Mouse (Mus musculus) myocyte (in vitro differentiated cells): Measurements from ENCODE around the gene 1700024G13Rik. TPM values are rescaled to one million over a fixed set of nuclear protein-coding genes. Genes with fewer than 3 reads are reported as not detected.

Source experiments
- H3K27me3 ChIP-seq: one replicate; pipeline ENCODE4 v1.6.1; 2011; ENCODE audit not compliant: control insufficient read depth, insufficient read depth, insufficient read length
- H3K36me3 ChIP-seq: one replicate; pipeline ENCODE4 v1.6.1; 2011; ENCODE audit not compliant: control insufficient read depth, insufficient read depth
- H3K4me2 ChIP-seq: one replicate; pipeline ENCODE4 v1.6.1; 2011; ENCODE audit warnings: low read depth, control low read depth
- H3K4me3 ChIP-seq: one replicate; pipeline ENCODE4 v1.5.1; 2011; ENCODE audit warnings: mild to moderate bottlenecking, control low read depth, moderate library complexity
- H3K79me2 ChIP-seq: one replicate; pipeline ENCODE4 v1.6.1; 2011; ENCODE audit not compliant: control insufficient read depth, insufficient read depth
- H3ac ChIP-seq: one replicate; pipeline ENCODE4 v1.6.1; 2011; ENCODE audit not compliant: control insufficient read depth, insufficient read length
- CEBPB ChIP-seq: IDR thresholded peaks from 2 replicates; pipeline ENCODE4 v1.6.1; 2011; ENCODE audit warnings: mild to moderate bottlenecking, moderate library complexity; ENCODE audit not compliant: poor library complexity, insufficient read depth, severe bottlenecking
- E2F4 ChIP-seq: IDR thresholded peaks from one replicate; pipeline ENCODE4 v1.6.1; 2011; ENCODE audit warnings: mild to moderate bottlenecking, control low read depth, moderate library complexity; ENCODE audit not compliant: insufficient read depth
- MAX ChIP-seq: IDR thresholded peaks from one replicate; pipeline ENCODE4 v1.6.1; 2011; ENCODE audit warnings: low read depth, mild to moderate bottlenecking, control low read depth
- MYOD1 ChIP-seq, 3 experiments: IDR thresholded peaks; one replicate each; pipeline ENCODE4 v1.6.1; 2011; ENCODE audit warnings: control low read depth in 2 of 3, low read depth in 2 of 3, mild to moderate bottlenecking in 2 of 3, moderate library complexity in 1 of 3; ENCODE audit not compliant: insufficient read length in 2 of 3, control insufficient read depth in 1 of 3
- MYOG ChIP-seq, 3 experiments: IDR thresholded peaks; one replicate each; pipeline ENCODE4 v1.6.1; 2011; ENCODE audit warnings: control low read depth in 2 of 3, low read depth in 2 of 3, mild to moderate bottlenecking in 2 of 3; ENCODE audit not compliant: insufficient read length in 2 of 3, control insufficient read depth in 1 of 3, insufficient read depth in 1 of 3
- POLR2A ChIP-seq: IDR thresholded peaks from one replicate; pipeline ENCODE4 v1.6.1; 2011; ENCODE audit warnings: low read depth, mild to moderate bottlenecking, control low read depth, moderate library complexity; ENCODE audit not compliant: insufficient read length
- POLR2AphosphoS2 ChIP-seq: IDR thresholded peaks from one replicate; pipeline ENCODE4 v1.6.1; 2011; ENCODE audit warnings: low read depth, control low read depth; ENCODE audit not compliant: insufficient read length
- REST ChIP-seq: IDR thresholded peaks from one replicate; pipeline ENCODE4 v1.6.1; 2011; ENCODE audit warnings: mild to moderate bottlenecking, control low read depth, moderate library complexity; ENCODE audit not compliant: insufficient read depth, insufficient read length
- SRF ChIP-seq: IDR thresholded peaks from one replicate; pipeline ENCODE4 v1.6.1; 2011; ENCODE audit warnings: low read depth; ENCODE audit not compliant: control insufficient read depth, insufficient read length
- TCF12 ChIP-seq: IDR thresholded peaks from one replicate; pipeline ENCODE4 v1.6.1; 2011; ENCODE audit warnings: mild to moderate bottlenecking, control low read depth; ENCODE audit not compliant: poor library complexity, insufficient read depth, severe bottlenecking
- TCF3 ChIP-seq: IDR thresholded peaks from one replicate; pipeline ENCODE4 v1.6.1; 2011; ENCODE audit warnings: low read depth, control low read depth; ENCODE audit not compliant: insufficient read length
- USF1 ChIP-seq: IDR thresholded peaks from one replicate; pipeline ENCODE4 v1.6.1; 2011; ENCODE audit warnings: low read depth, mild to moderate bottlenecking, control low read depth, moderate library complexity
- polyA plus RNA-seq: library from polyadenylated mRNA; unstranded; fragments of >200 nt; fragmentation: generic; extraction: Trizol; gene quantifications from one replicate; pipeline ENCODE4 v1.2.1, GENCODE M21; 2012; ENCODE audit warnings: missing spikeins

1700024G13Rik gene
- polyA plus RNA-seq, 1 experiment: not detected

GRCm38 (mm10) chr14:32347307-32347706 is 40.9 kb downstream of the 1700024G13Rik start:
- H3K4me2 ChIP-seq: no peak overlapping the region
- H3K27me3 ChIP-seq: no peaks in the 10 kb centered on the region
- no peak overlapping the region for H3K4me3 ChIP-seq
- no peaks in the 10 kb centered on the region for H3K36me3 ChIP-seq
- no peak overlapping the region for H3ac ChIP-seq
- no peaks in the 10 kb centered on the region for H3K79me2 ChIP-seq
- TF ChIP-seq POLR2A (no peak), MYOG (IDR thresholded peaks at IDR 0.05; ENCODE audit: control insufficient read depth in 1 of 3, insufficient read depth in 1 of 3, insufficient read length in 2 of 3, low read depth in 2 of 3) (no peak), SRF (no peak), TCF3 (no peak), POLR2AphosphoS2 (no peak), MAX (no peak), REST (no peak), TCF12 (no peak), CEBPB (no peak), E2F4 (no peak), MYOD1 (IDR thresholded peaks at IDR 0.05; ENCODE audit: control insufficient read depth in 1 of 3, insufficient read length in 2 of 3, low read depth in 2 of 3) (no peak), USF1 (no peak)

- H3ac ChIP-seq: no peak overlapping the region
- H3K79me2 ChIP-seq: no peaks in the 10 kb centered on the region
- no peaks in the 10 kb centered on the region for H3K27me3 ChIP-seq
- TF ChIP-seq MYOG (IDR thresholded peaks at IDR 0.05; ENCODE audit: control insufficient read depth in 1 of 3, insufficient read depth in 1 of 3, insufficient read length in 2 of 3, low read depth in 2 of 3) (no peak), POLR2A (no peak), MYOD1 (IDR thresholded peaks at IDR 0.05; ENCODE audit: control insufficient read depth in 1 of 3, insufficient read length in 2 of 3, low read depth in 2 of 3) (no peak), USF1 (no peak), TCF12 (no peak), POLR2AphosphoS2 (no peak), TCF3 (no peak), SRF (no peak), E2F4 (no peak), REST (no peak)
- no peak overlapping the region for H3K4me2 ChIP-seq
- H3K36me3 ChIP-seq: no peaks in the 10 kb centered on the region
- H3K4me3 ChIP-seq: no peak overlapping the region
These were observed 43.5 kb downstream of the 1700024G13Rik start for GRCm38 (mm10) chr14:32344694-32345093.

- TF ChIP-seq REST (no peak), MAX (no peak), CEBPB (no peak), POLR2AphosphoS2 (no peak), TCF12 (no peak), TCF3 (no peak), E2F4 (no peak), POLR2A (no peak), USF1 (no peak), MYOG (IDR thresholded peaks at IDR 0.05; ENCODE audit: control insufficient read depth in 1 of 3, insufficient read depth in 1 of 3, insufficient read length in 2 of 3, low read depth in 2 of 3) (no peak), SRF (no peak), MYOD1 (IDR thresholded peaks at IDR 0.05; ENCODE audit: control insufficient read depth in 1 of 3, insufficient read length in 2 of 3, low read depth in 2 of 3) (no peak)
- H3K4me2 ChIP-seq: no peak overlapping the region
- no peak overlapping the region for H3K4me3 ChIP-seq
- H3ac ChIP-seq: no peak overlapping the region
- H3K79me2 ChIP-seq: no peaks in the 10 kb centered on the region
- H3K36me3 ChIP-seq: no peaks in the 10 kb centered on the region
- H3K27me3 ChIP-seq: no peaks in the 10 kb centered on the region
These were observed 44.0 kb downstream of the 1700024G13Rik start for GRCm38 (mm10) chr14:32344176-32344575.

- Histone ChIP-seq H3K4me3 (no peak overlapping the region), H3K27me3 (no peaks in the 10 kb centered on the region), H3K79me2 (no peaks in the 10 kb centered on the region), H3K4me2 (no peak overlapping the region), H3ac (no peak overlapping the region), H3K36me3 (no peaks in the 10 kb centered on the region)
- TF ChIP-seq MYOD1 (IDR thresholded peaks at IDR 0.05; ENCODE audit: control insufficient read depth in 1 of 3, insufficient read length in 2 of 3, low read depth in 2 of 3) (no peak), TCF12 (no peak), POLR2AphosphoS2 (no peak), SRF (no peak), CEBPB (no peak), TCF3 (no peak), USF1 (no peak), E2F4 (no peak), POLR2A (no peak), MAX (no peak), REST (no peak), MYOG (IDR thresholded peaks at IDR 0.05; ENCODE audit: control insufficient read depth in 1 of 3, insufficient read depth in 1 of 3, insufficient read length in 2 of 3, low read depth in 2 of 3) (no peak)
These were observed 46.4 kb downstream of the 1700024G13Rik start for GRCm38 (mm10) chr14:32341823-32342222.

GRCm38 (mm10) chr14:32336547-32336946 is 51.6 kb downstream of the 1700024G13Rik start:
- H3K36me3 ChIP-seq: no peaks in the 10 kb centered on the region
- no peak overlapping the region for H3ac ChIP-seq
- TF ChIP-seq MYOG (IDR thresholded peaks at IDR 0.05; ENCODE audit: control insufficient read depth in 1 of 3, insufficient read depth in 1 of 3, insufficient read length in 2 of 3, low read depth in 2 of 3) (no peak), REST (no peak), TCF3 (no peak), SRF (no peak), CEBPB (no peak), E2F4 (no peak), MAX (no peak), POLR2AphosphoS2 (no peak), TCF12 (no peak), USF1 (no peak), POLR2A (no peak), MYOD1 (IDR thresholded peaks at IDR 0.05; ENCODE audit: control insufficient read depth in 1 of 3, insufficient read length in 2 of 3, low read depth in 2 of 3) (no peak)
- no peaks in the 10 kb centered on the region for H3K79me2 ChIP-seq
- H3K4me3 ChIP-seq: no peak overlapping the region
- no peak overlapping the region for H3K4me2 ChIP-seq
- H3K27me3 ChIP-seq: no peaks in the 10 kb centered on the region
